Mouse (Mus musculus): Measurements from ENCODE around the gene Ccdc57.
A peak's percentile ranks its signal among the peaks of the same experiment; 100 is the strongest.

Gene Ccdc57

GRCm38 (mm10) chr11:120822831-120823550, 109.7 kb downstream of the Ccdc57 start:
- DNase-seq (ENCODE audit: low read depth, low spot score) = no peak

GRCm38 (mm10) chr11:120822321-120822720, 110.4 kb downstream of the Ccdc57 start:
- DNase-seq (ENCODE audit: low read depth, low spot score) = no peak

GRCm38 (mm10) chr11:120821076-120821922, 111.4 kb downstream of the Ccdc57 start:
- DNase-seq (ENCODE audit: low read depth, low spot score) = no peak

GRCm38 (mm10) chr11:120820546-120820945, 112.1 kb downstream of the Ccdc57 start:
- no peak for DNase-seq (ENCODE audit: low read depth, low spot score)

- no peak for DNase-seq (ENCODE audit: low read depth, low spot score)
These were observed 113.1 kb downstream of the Ccdc57 start for GRCm38 (mm10) chr11:120819556-120819955.

GRCm38 (mm10) chr11:120818251-120818650, 114.4 kb downstream of the Ccdc57 start:
- no peak for DNase-seq (ENCODE audit: low read depth, low spot score)

- DNase-seq (ENCODE audit: low read depth, low spot score) = no peak
These were observed 115.3 kb downstream of the Ccdc57 start for GRCm38 (mm10) chr11:120817358-120817757.

GRCm38 (mm10) chr11:120812068-120812467, 120.6 kb downstream of the Ccdc57 start:
- no peak for DNase-seq (ENCODE audit: low read depth, low spot score)

GRCm38 (mm10) chr11:120808010-120808409, 124.7 kb downstream of the Ccdc57 start:
- DNase-seq (ENCODE audit: low read depth, low spot score) = no peak

GRCm38 (mm10) chr11:120805375-120806298, 127.0 kb downstream of the Ccdc57 start:
- DNase-seq (ENCODE audit: low read depth, low spot score) = no peak

GRCm38 (mm10) chr11:120804769-120805168, 127.9 kb downstream of the Ccdc57 start:
- DNase-seq (ENCODE audit: low read depth, low spot score) = no peak

GRCm38 (mm10) chr11:120804274-120804673, 128.4 kb downstream of the Ccdc57 start:
- DNase-seq (ENCODE audit: low read depth, low spot score) = no peak

- DNase-seq (ENCODE audit: low read depth, low spot score) = peak; percentile 92
These were observed 132.4 kb downstream of the Ccdc57 start for GRCm38 (mm10) chr11:120800061-120800904.

- DNase-seq (ENCODE audit: low read depth, low spot score) = no peak
These were observed 133.3 kb downstream of the Ccdc57 start for GRCm38 (mm10) chr11:120799316-120799890.

GRCm38 (mm10) chr11:120798244-120798643, 134.4 kb downstream of the Ccdc57 start:
- no peak for DNase-seq (ENCODE audit: low read depth, low spot score)

GRCm38 (mm10) chr11:120796614-120796946, 136.1 kb downstream of the Ccdc57 start:
- DNase-seq (ENCODE audit: low read depth, low spot score) = no peak

GRCm38 (mm10) chr11:120795756-120796613, 136.7 kb downstream of the Ccdc57 start, which contains the start of gene Dus1l:
Gene Dus1l (minus strand): TSS chr11:120796403.
- DNase-seq (ENCODE audit: low read depth, low spot score) = peak; percentile 99

- DNase-seq (ENCODE audit: low read depth, low spot score) = no peak
These were observed 140.0 kb downstream of the Ccdc57 start for GRCm38 (mm10) chr11:120792652-120793051.

GRCm38 (mm10) chr11:120789810-120790209, 142.9 kb downstream of the Ccdc57 start:
- no peak for DNase-seq (ENCODE audit: low read depth, low spot score)
